8 mouse cellular contexts compared by ENCODE assay signal in the genomic region with DNA sequence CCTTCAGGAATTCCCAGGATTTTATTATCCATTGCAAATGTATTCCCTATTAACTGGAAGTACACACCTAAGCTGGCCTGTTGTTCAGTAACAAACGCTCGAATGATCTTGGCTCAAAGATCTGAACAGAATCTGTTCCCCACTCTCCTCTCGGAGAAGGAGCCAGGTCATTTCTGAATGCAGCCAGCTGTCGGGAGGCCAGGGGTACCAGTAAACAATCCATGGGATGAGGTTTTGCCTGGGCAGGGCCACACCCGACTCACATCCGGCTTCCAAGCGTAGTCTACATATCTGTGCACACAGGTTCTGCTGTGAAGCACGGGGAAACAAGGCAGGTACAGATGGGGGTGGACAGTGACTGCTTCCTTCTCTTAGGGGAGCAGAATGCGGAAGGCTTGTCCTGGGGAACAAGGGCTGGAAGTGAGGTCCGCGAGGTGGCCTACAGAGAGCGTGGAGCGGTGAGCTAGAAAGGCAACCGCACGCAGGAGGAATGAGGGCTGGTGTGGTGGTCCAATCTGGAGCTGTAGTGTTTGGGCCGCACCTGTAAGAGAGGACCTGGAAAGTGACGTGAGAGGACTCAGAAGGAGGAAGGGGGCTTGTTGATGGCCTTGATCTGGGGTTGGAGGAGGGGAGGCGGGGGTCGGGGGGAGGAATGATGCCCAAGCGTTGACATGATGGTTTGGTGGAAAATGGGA. TPM values are rescaled to one million over a fixed set of nuclear protein-coding genes. Genes with fewer than 3 reads are reported as not detected.
A peak's percentile ranks its signal among the peaks of the same experiment; 100 is the strongest.
DNase-seq lines count a peak whose midpoint lies in the region; ATAC-seq and TF ChIP-seq lines count a peak whose summit lies in the region.

No protein-coding gene starts in this region.

- peak; percentile 23; the same call in 1 of the 2 replicates for ATAC-seq in midbrain, embryonic 16.5 days
- peak; percentile 44 for ATAC-seq in stomach, embryonic 15.5 days (ENCODE audit: insufficient read depth, low FRiP score, low read depth)

- no peak for TF ChIP-seq POLR2A in testis, adult 2 months (IDR thresholded peaks at IDR 0.05; ENCODE audit: control insufficient read depth, low read depth, low read length)
- no peak for TF ChIP-seq POLR2A in liver, adult 2 months (IDR thresholded peaks at IDR 0.05; ENCODE audit: extremely low read depth, insufficient read depth, low read length)

- H3K27me3 ChIP-seq in testis, adult 2 months (ENCODE audit: control insufficient read depth, insufficient read depth, low read length) = peaks cover 2% of the 10 kb centered on the region; the same call in 1 of the 2 replicates
- H3K27me3 ChIP-seq in embryonic facial prominence, embryonic 10.5 days (replicated peaks; ENCODE audit: low read depth, poor library complexity, severe bottlenecking) = peaks cover 13% of the 10 kb centered on the region; the same call in 1 of the 2 replicates
- H3K27me3 ChIP-seq in liver, adult 2 months (ENCODE audit: control insufficient read depth, insufficient read depth, low read length) = no peaks in the 10 kb centered on the region
- H3K27me3 ChIP-seq in midbrain, embryonic 16.5 days (ENCODE audit: control insufficient read depth, insufficient read depth, low read depth, low read length) = no peaks in the 10 kb centered on the region
- no peaks in the 10 kb centered on the region for H3K27me3 ChIP-seq in stomach, embryonic 15.5 days (replicated peaks)

- no peak for DNase-seq in testis, postnatal 14 days (ENCODE audit: low spot score)
- peak; percentile 71 for DNase-seq in embryonic facial prominence, embryonic 10.5 days (ENCODE audit: low spot score)
- peak; percentile 76 to 79 for DNase-seq in heart, adult 9 months (ENCODE audit: low spot score in 2 of 2)
- DNase-seq in kidney, adult 9 months = peak; percentile 82
- peak; percentile 72 for DNase-seq in liver, adult 2 months (ENCODE audit: extremely low read depth, low read depth, low spot score)

- H3K9me3 ChIP-seq in embryonic facial prominence, embryonic 10.5 days = no peaks in the 10 kb centered on the region
- H3K9me3 ChIP-seq in midbrain, embryonic 16.5 days (replicated peaks; ENCODE audit: control insufficient read depth, low read length, poor library complexity, severe bottlenecking) = no peaks in the 10 kb centered on the region
- H3K9me3 ChIP-seq in stomach, embryonic 15.5 days = no peaks in the 10 kb centered on the region

- H3K36me3 ChIP-seq in testis, adult 2 months (ENCODE audit: control insufficient read depth, insufficient read depth, low read length) = no peaks in the 10 kb centered on the region
- H3K36me3 ChIP-seq in embryonic facial prominence, embryonic 10.5 days (replicated peaks) = no peaks in the 10 kb centered on the region
- H3K36me3 ChIP-seq in liver, adult 2 months (ENCODE audit: control insufficient read depth, insufficient read depth, low read length) = no peaks in the 10 kb centered on the region
- H3K36me3 ChIP-seq in midbrain, embryonic 16.5 days (ENCODE audit: control insufficient read depth, insufficient read depth, low read length) = no peaks in the 10 kb centered on the region
- H3K36me3 ChIP-seq in stomach, embryonic 15.5 days = no peaks in the 10 kb centered on the region

- H3K27ac ChIP-seq in testis, adult 2 months (ENCODE audit: control insufficient read depth, insufficient read depth, low read depth, low read length) = peak overlapping the region; percentile 51
- peak overlapping the region; percentile 83 for H3K27ac ChIP-seq in embryonic facial prominence, embryonic 10.5 days (replicated peaks)
- H3K27ac ChIP-seq in liver, adult 2 months (replicated peaks; ENCODE audit: insufficient read depth, low read depth, low read length) = peak overlapping the region; percentile 46
- H3K27ac ChIP-seq in midbrain, embryonic 16.5 days (ENCODE audit: low read length) = peak overlapping the region; percentile 87
- peak overlapping the region; percentile 90 for H3K27ac ChIP-seq in stomach, embryonic 15.5 days

- peak overlapping the region; percentile 85 for H3K4me2 ChIP-seq in midbrain, embryonic 16.5 days (ENCODE audit: low read length)
- peak overlapping the region; percentile 82 for H3K4me2 ChIP-seq in stomach, embryonic 15.5 days

- no peak for TF ChIP-seq CTCF in testis, adult 2 months (IDR thresholded peaks at IDR 0.05; ENCODE audit: control insufficient read depth, insufficient read depth, insufficient replicate concordance, low read depth, low read length)
- TF ChIP-seq CTCF in liver, adult 2 months (IDR thresholded peaks at IDR 0.05; ENCODE audit: low read depth, low read length) = no peak

- 2% methylated on average over 20 of the region's 20 CpGs for WGBS in embryonic facial prominence, embryonic 10.5 days
- 11% methylated on average over 20 of the region's 20 CpGs for WGBS in liver, adult 2 months
- under 1% methylated on average over 20 of the region's 20 CpGs for WGBS in midbrain, embryonic 16.5 days
- WGBS in stomach, embryonic 15.5 days = 3% methylated on average over 20 of the region's 20 CpGs

- peak overlapping the region; percentile 47 for H3K4me3 ChIP-seq in testis, adult 2 months (ENCODE audit: control insufficient read depth, low read depth, low read length)
- peak overlapping the region; percentile 76 for H3K4me3 ChIP-seq in embryonic facial prominence, embryonic 10.5 days
- H3K4me3 ChIP-seq in liver, adult 2 months (ENCODE audit: insufficient read depth, low read depth, low read length) = peak overlapping the region; percentile 37
- H3K4me3 ChIP-seq in midbrain, embryonic 16.5 days (ENCODE audit: low read depth, low read length) = peak overlapping the region; percentile 53
- H3K4me3 ChIP-seq in stomach, embryonic 15.5 days (replicated peaks) = peak overlapping the region; percentile 60

- peak overlapping the region; percentile 58 for H3K9ac ChIP-seq in liver, adult 2 months (ENCODE audit: low read depth, low read length)
- peak overlapping the region; percentile 64 for H3K9ac ChIP-seq in midbrain, embryonic 16.5 days (ENCODE audit: low read depth, low read length)
- peak overlapping the region; percentile 41 for H3K9ac ChIP-seq in stomach, embryonic 15.5 days

- H3K4me1 ChIP-seq in testis, adult 2 months (ENCODE audit: control insufficient read depth, insufficient read depth, low read length) = peaks cover 38% of the 10 kb centered on the region
- peaks cover 43% of the 10 kb centered on the region for H3K4me1 ChIP-seq in embryonic facial prominence, embryonic 10.5 days
- H3K4me1 ChIP-seq in liver, adult 2 months (ENCODE audit: control insufficient read depth, insufficient read depth, low read length) = peaks cover 15% of the 10 kb centered on the region
- peaks cover 15% of the 10 kb centered on the region for H3K4me1 ChIP-seq in midbrain, embryonic 16.5 days (ENCODE audit: control insufficient read depth, insufficient read depth, low read length)
- H3K4me1 ChIP-seq in stomach, embryonic 15.5 days = peaks cover 17% of the 10 kb centered on the region

- H3K79me2 ChIP-seq in liver, adult 2 months (ENCODE audit: control insufficient read depth, insufficient read depth, low read length) = no peaks in the 10 kb centered on the region

RNA-seq across cellular contexts. Expression of gene Ubc, which starts 16.5 kb away (rescaled TPM):
- polyA plus RNA-seq in testis, adult 2 months (2012; rRNA removed) = 1,188 and 1,319 TPM in 2 replicates
- polyA plus RNA-seq in embryonic facial prominence, embryonic 10.5 days (2016; fragmentation: Nextera tagmentation; extraction: Ambion mirVana) = 957 and 988 TPM in 2 replicates
- 634 and 1,049 TPM in 2 replicates for total RNA-seq in liver, adult 2 months (2014; rRNA removed)
- 990 and 1,297 TPM in 2 replicates for polyA plus RNA-seq in liver, adult 2 months (2012; rRNA removed)
- polyA plus RNA-seq in midbrain, embryonic 16.5 days (2015; fragmentation: Nextera tagmentation; extraction: Ambion mirVana) = 1,506 and 1,517 TPM in 2 replicates
- polyA plus RNA-seq in stomach, embryonic 15.5 days (2015; fragmentation: Nextera tagmentation; extraction: Ambion mirVana) = 893 and 1,069 TPM in 2 replicates

RNA-seq across cellular contexts. Expression of gene Gm10382, which starts 17.3 kb away (rescaled TPM):
- polyA plus RNA-seq in testis, adult 2 months (2012; rRNA removed) = 84.2 and 109 TPM in 2 replicates
- 0.53 and 0.60 TPM in 2 replicates for polyA plus RNA-seq in embryonic facial prominence, embryonic 10.5 days (2016; fragmentation: Nextera tagmentation; extraction: Ambion mirVana)
- total RNA-seq in liver, adult 2 months (2014; rRNA removed) = 0.13 TPM in 1 of 2 replicates, not detected in the other
- polyA plus RNA-seq in liver, adult 2 months (2012; rRNA removed) = 0.16 and 0.24 TPM in 2 replicates
- polyA plus RNA-seq in midbrain, embryonic 16.5 days (2015; fragmentation: Nextera tagmentation; extraction: Ambion mirVana) = 0.30 and 0.51 TPM in 2 replicates
- 0.21 and 0.67 TPM in 2 replicates for polyA plus RNA-seq in stomach, embryonic 15.5 days (2015; fragmentation: Nextera tagmentation; extraction: Ambion mirVana)

RNA-seq across cellular contexts. Expression of gene Dhx37, which starts 27.5 kb away (rescaled TPM):
- polyA plus RNA-seq in testis, adult 2 months (2012; rRNA removed) = 17.0 and 19.5 TPM in 2 replicates
- polyA plus RNA-seq in embryonic facial prominence, embryonic 10.5 days (2016; fragmentation: Nextera tagmentation; extraction: Ambion mirVana) = 24.1 and 24.2 TPM in 2 replicates
- total RNA-seq in liver, adult 2 months (2014; rRNA removed) = 3.8 and 5.6 TPM in 2 replicates
- polyA plus RNA-seq in liver, adult 2 months (2012; rRNA removed) = 12.0 and 14.0 TPM in 2 replicates
- polyA plus RNA-seq in midbrain, embryonic 16.5 days (2015; fragmentation: Nextera tagmentation; extraction: Ambion mirVana) = 12.4 and 12.8 TPM in 2 replicates
- polyA plus RNA-seq in stomach, embryonic 15.5 days (2015; fragmentation: Nextera tagmentation; extraction: Ambion mirVana) = 10.8 and 11.5 TPM in 2 replicates

RNA-seq across cellular contexts. Expression of gene Bri3bp, which starts 34.9 kb away (rescaled TPM):
- 41.4 and 42.7 TPM in 2 replicates for polyA plus RNA-seq in testis, adult 2 months (2012; rRNA removed)
- polyA plus RNA-seq in embryonic facial prominence, embryonic 10.5 days (2016; fragmentation: Nextera tagmentation; extraction: Ambion mirVana) = 50.9 and 52.2 TPM in 2 replicates
- 7.7 and 8.8 TPM in 2 replicates for total RNA-seq in liver, adult 2 months (2014; rRNA removed)
- polyA plus RNA-seq in liver, adult 2 months (2012; rRNA removed) = 18.3 and 23.0 TPM in 2 replicates
- 38.3 and 41.6 TPM in 2 replicates for polyA plus RNA-seq in midbrain, embryonic 16.5 days (2015; fragmentation: Nextera tagmentation; extraction: Ambion mirVana)
- polyA plus RNA-seq in stomach, embryonic 15.5 days (2015; fragmentation: Nextera tagmentation; extraction: Ambion mirVana) = 45.5 and 46.6 TPM in 2 replicates

Comparison
In these comparisons a context has a peak if more than half of its experiments do, and no peak if none do; other contexts are left out.
1. RNA of gene Gm10382, which starts 17.3 kb away (polyA plus RNA-seq): 84.2 to 109 TPM in testis, adult 2 months; 0.21 to 0.67 TPM in stomach, embryonic 15.5 days, 0.53 to 0.60 TPM in embryonic facial prominence, embryonic 10.5 days, 0.30 to 0.51 TPM in midbrain, embryonic 16.5 days and 0.16 to 0.24 TPM in liver, adult 2 months; every median in the first group is over 10 times any median in the second.
2. Peak in every context shown above with its lines, with median percentiles within 50 percentile points of each other: H3K27ac ChIP-seq, H3K4me3 ChIP-seq and H3K9ac ChIP-seq.